Mouse (Mus musculus) right cerebral cortex, postnatal 14 days (tissue): ENCODE results near the gene Cnnm1.

Source experiments
- DNase-seq: peaks from one replicate; pipeline ENCODE4 v3.0.0; 2022

Cnnm1 gene

GRCm38 (mm10) chr19:43513874-43514273, 73.6 kb downstream of the Cnnm1 start:
- no peak for DNase-seq

- DNase-seq, result no peak
Observed at GRCm38 (mm10) chr19:43515668-43516396, 75.6 kb downstream of the Cnnm1 start.

- DNase-seq, result no peak
Observed at GRCm38 (mm10) chr19:43516397-43517035, 76.3 kb downstream of the Cnnm1 start.

- DNase-seq, result no peak
Observed at GRCm38 (mm10) chr19:43517320-43517719, 77.1 kb downstream of the Cnnm1 start.

GRCm38 (mm10) chr19:43517808-43518207, 77.6 kb downstream of the Cnnm1 start:
- no peak for DNase-seq

GRCm38 (mm10) chr19:43518261-43518660, 78.0 kb downstream of the Cnnm1 start:
- no peak for DNase-seq

GRCm38 (mm10) chr19:43519226-43519625, 79.0 kb downstream of the Cnnm1 start:
- DNase-seq, result peak; percentile 17

GRCm38 (mm10) chr19:43520402-43520801, 80.2 kb downstream of the Cnnm1 start:
- no peak for DNase-seq

- DNase-seq, result no peak
Observed at GRCm38 (mm10) chr19:43521362-43521761, 81.1 kb downstream of the Cnnm1 start.

- DNase-seq, result no peak
Observed at GRCm38 (mm10) chr19:43521996-43522395, 81.8 kb downstream of the Cnnm1 start.

- DNase-seq, result peak; percentile 37
Observed at GRCm38 (mm10) chr19:43523551-43523950, 83.3 kb downstream of the Cnnm1 start.

GRCm38 (mm10) chr19:43524187-43525103, 84.2 kb downstream of the Cnnm1 start, which contains the start of gene Got1:
Gene Got1, minus strand, starts transcription at chr19:43524605.
- peak; percentile 93 for DNase-seq

GRCm38 (mm10) chr19:43525104-43525482, 84.9 kb downstream of the Cnnm1 start:
- peak; percentile 54 for DNase-seq

GRCm38 (mm10) chr19:43525566-43525965, 85.3 kb downstream of the Cnnm1 start:
- no peak for DNase-seq

GRCm38 (mm10) chr19:43526025-43526424, 85.8 kb downstream of the Cnnm1 start:
- no peak for DNase-seq

- no peak for DNase-seq
Observed at GRCm38 (mm10) chr19:43527131-43527530, 86.9 kb downstream of the Cnnm1 start.

- no peak for DNase-seq
Observed at GRCm38 (mm10) chr19:43528056-43528587, 87.9 kb downstream of the Cnnm1 start.

- DNase-seq, result peak; percentile 67
Observed at GRCm38 (mm10) chr19:43530197-43530770, 90.0 kb downstream of the Cnnm1 start.

GRCm38 (mm10) chr19:43530921-43531320, 90.7 kb downstream of the Cnnm1 start:
- DNase-seq, result no peak

- DNase-seq, result no peak
Observed at GRCm38 (mm10) chr19:43535372-43535771, 95.1 kb downstream of the Cnnm1 start.

GRCm38 (mm10) chr19:43546337-43547117, 106.3 kb downstream of the Cnnm1 start:
- no peak for DNase-seq
